Mouse (Mus musculus): ENCODE measurements around the gene Stmnd1. TPM values are rescaled to one million over a fixed set of nuclear protein-coding genes. Genes with fewer than 3 reads are reported as not detected.
A peak's percentile ranks its signal among the peaks of the same experiment; 100 is the strongest.

Stmnd1 gene
- polyA plus RNA-seq, 1 experiment from 2014 or later = not detected

DNA sequence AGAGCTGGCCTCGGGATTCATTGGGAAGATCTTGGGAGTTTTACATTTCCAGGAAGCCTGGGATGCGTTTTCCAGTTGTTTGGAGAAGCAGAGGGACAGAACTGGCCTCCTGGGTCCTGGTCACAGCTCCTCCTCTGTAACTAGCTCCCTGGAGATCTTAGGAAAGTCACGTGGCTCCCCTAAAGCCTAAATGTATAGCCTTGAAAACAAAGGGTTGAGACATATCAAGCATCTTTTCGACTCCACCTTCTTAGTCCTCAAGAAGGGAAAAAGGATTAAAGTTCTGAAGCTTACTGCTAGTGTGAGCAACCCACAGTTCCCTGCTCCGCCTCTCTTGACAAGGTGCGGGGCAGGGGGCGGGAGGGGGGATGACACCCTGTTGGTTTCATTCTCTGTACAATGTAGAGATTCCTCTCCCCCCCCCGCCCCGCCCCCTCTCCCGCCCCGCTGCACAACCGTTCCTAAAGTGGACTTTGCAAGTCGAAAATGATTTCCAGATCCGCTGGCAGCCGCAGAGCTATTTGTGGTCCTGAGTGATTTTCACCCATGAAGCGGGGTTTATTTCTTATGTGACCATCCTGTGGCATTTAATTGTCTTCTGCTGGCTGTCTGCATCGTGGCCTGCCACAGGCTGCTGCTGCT is 589 bp upstream of the Stmnd1 start:
- Histone ChIP-seq H3K4me3 (ENCODE audit: low read depth, low read length) (no peak overlapping the region), H3K9me3 (ENCODE audit: control insufficient read depth, low read length) (no peaks in the 10 kb centered on the region), H3K27me3 (ENCODE audit: control insufficient read depth, insufficient read depth, low read length) (no peaks in the 10 kb centered on the region), H3K4me1 (ENCODE audit: control insufficient read depth, insufficient read depth, low read length) (no peaks in the 10 kb centered on the region), H3K4me2 (ENCODE audit: low read depth) (peak overlapping the region; percentile 19), H3K36me3 (ENCODE audit: control insufficient read depth, insufficient read depth, low read length) (no peaks in the 10 kb centered on the region), H3K9ac (ENCODE audit: low read length) (no peak overlapping the region), H3K27ac (ENCODE audit: low read depth, low read length) (no peak overlapping the region)
- DNase-seq (ENCODE audit: low spot score) = peak; percentile 19
- 17% methylated on average over 17 of the region's 17 CpGs for WGBS
- ATAC-seq (ENCODE audit: insufficient read depth, low FRiP score, low TSS enrichment) = no peak

DNA sequence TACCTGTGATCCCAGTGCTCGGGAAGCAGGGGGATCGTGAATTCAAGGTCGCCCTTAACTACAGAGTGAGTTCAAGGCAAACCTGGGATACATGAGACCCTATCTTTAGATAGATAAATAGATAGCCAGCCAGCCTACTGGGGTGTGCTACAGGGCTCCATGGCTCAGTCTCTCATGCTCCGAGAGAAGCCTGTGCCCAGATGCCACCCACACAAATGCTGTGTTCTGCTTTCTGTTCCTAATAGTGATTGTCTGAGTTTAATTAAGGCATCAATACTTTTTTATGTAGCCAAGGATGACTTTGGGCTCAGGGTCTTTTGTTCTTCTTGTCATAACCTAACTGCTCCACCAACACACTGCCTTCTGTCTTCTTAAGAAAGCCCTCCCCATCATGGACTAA is 2.2 kb downstream of the Stmnd1 start:
- WGBS = 89% methylated on average over 4 of the region's 4 CpGs
- H3K36me3 ChIP-seq (ENCODE audit: control insufficient read depth, insufficient read depth, low read length) = no peaks in the 10 kb centered on the region
- no peak overlapping the region for H3K4me3 ChIP-seq (ENCODE audit: low read depth, low read length)

DNA sequence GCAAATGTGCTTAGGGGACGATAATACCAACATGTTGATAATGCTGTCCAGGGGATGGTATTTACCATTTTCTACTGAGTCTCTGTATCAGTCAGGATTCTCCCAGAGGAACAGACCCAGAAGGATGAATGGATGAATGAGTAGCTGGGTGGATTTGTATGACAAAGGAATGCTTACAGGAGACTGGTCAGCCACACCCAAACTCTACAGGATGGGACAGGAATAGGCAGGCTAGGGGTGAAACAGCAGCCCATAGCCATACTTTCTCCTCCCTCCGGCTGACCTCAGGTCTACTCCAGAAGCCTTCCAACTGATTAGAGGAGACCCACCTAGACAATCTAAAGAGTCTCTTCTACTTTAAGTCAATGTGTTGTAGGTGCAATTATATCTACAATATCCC is 9.0 kb downstream of the Stmnd1 start:
- Histone ChIP-seq H3K27ac (ENCODE audit: low read depth, low read length) (no peak overlapping the region), H3K4me3 (ENCODE audit: low read depth, low read length) (no peak overlapping the region), H3K36me3 (ENCODE audit: control insufficient read depth, insufficient read depth, low read length) (no peaks in the 10 kb centered on the region), H3K9ac (ENCODE audit: low read length) (no peak overlapping the region), H3K27me3 (ENCODE audit: control insufficient read depth, insufficient read depth, low read length) (no peaks in the 10 kb centered on the region), H3K4me2 (ENCODE audit: low read depth) (no peak overlapping the region), H3K9me3 (ENCODE audit: control insufficient read depth, low read length) (no peaks in the 10 kb centered on the region), H3K4me1 (ENCODE audit: control insufficient read depth, insufficient read depth, low read length) (no peaks in the 10 kb centered on the region)
- 89% methylated on average over 2 of the region's 2 CpGs for WGBS
- DNase-seq (ENCODE audit: low spot score) (no peak), ATAC-seq (ENCODE audit: insufficient read depth, low FRiP score, low TSS enrichment) (no peak)

More for the DNA sequence above, 2.2 kb downstream of the Stmnd1 start:
- DNase-seq (ENCODE audit: low spot score) = no peak
- no peak overlapping the region for H3K27ac ChIP-seq (ENCODE audit: low read depth, low read length)
- H3K27me3 ChIP-seq (ENCODE audit: control insufficient read depth, insufficient read depth, low read length) = no peaks in the 10 kb centered on the region
- H3K4me2 ChIP-seq (ENCODE audit: low read depth) = no peak overlapping the region
- H3K4me1 ChIP-seq (ENCODE audit: control insufficient read depth, insufficient read depth, low read length) = no peaks in the 10 kb centered on the region
- ATAC-seq (ENCODE audit: insufficient read depth, low FRiP score, low TSS enrichment) = no peak
- H3K9ac ChIP-seq (ENCODE audit: low read length) = no peak overlapping the region
- no peaks in the 10 kb centered on the region for H3K9me3 ChIP-seq (ENCODE audit: control insufficient read depth, low read length)

DNA sequence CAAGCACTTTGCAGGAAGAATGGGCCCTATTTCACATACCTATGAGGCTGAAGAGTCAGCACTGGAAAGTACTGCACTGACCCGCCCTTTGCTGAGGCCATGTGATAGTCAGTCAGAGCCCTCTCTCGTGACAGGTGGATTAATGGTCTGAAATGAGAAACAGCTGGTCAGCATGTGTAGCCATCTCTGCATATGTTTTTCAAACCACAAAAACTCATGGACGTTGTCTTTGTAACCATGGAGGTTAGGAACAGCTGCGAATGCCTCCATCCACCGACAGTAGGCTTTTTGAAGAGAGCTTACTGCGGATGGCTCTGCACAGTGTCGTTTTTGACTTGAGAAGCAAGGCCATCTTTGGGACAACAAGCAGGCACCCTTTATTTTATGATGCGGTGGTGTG is 14.3 kb downstream of the Stmnd1 start:
- ATAC-seq (ENCODE audit: insufficient read depth, low FRiP score, low TSS enrichment) (no peak), DNase-seq (ENCODE audit: low spot score) (peak; percentile 19)
- Histone ChIP-seq H3K4me1 (ENCODE audit: control insufficient read depth, insufficient read depth, low read length) (no peaks in the 10 kb centered on the region), H3K27me3 (ENCODE audit: control insufficient read depth, insufficient read depth, low read length) (no peaks in the 10 kb centered on the region), H3K27ac (ENCODE audit: low read depth, low read length) (no peak overlapping the region), H3K36me3 (ENCODE audit: control insufficient read depth, insufficient read depth, low read length) (no peaks in the 10 kb centered on the region), H3K4me2 (ENCODE audit: low read depth) (no peak overlapping the region), H3K9ac (ENCODE audit: low read length) (no peak overlapping the region), H3K4me3 (ENCODE audit: low read depth, low read length) (no peak overlapping the region), H3K9me3 (ENCODE audit: control insufficient read depth, low read length) (no peaks in the 10 kb centered on the region)
- 68% methylated on average over 8 of the region's 8 CpGs for WGBS

DNA sequence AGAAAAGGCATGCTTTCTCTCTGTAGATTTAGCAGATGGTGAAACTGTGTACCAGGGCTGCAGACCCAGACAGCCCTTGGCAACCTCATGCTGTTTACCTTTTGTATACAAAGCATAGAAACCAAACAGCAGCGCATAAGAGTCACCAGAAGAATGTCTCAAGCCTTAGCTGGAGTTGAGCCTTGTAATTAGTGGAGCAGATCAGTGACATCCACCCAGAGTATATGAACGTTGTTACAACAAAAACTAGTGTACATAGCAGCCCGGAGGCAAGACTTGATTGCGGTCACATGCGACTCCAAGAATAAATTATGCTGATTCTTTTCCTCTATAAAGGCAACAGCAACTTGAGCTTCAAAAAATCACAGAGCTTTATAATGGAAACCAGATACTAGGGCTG is 14.9 kb downstream of the Stmnd1 start:
- 82% methylated on average over 5 of the region's 5 CpGs for WGBS
- no peaks in the 10 kb centered on the region for H3K27me3 ChIP-seq (ENCODE audit: control insufficient read depth, insufficient read depth, low read length)
- ATAC-seq (ENCODE audit: insufficient read depth, low FRiP score, low TSS enrichment) (no peak), DNase-seq (ENCODE audit: low spot score) (no peak)
- no peaks in the 10 kb centered on the region for H3K9me3 ChIP-seq (ENCODE audit: control insufficient read depth, low read length)
- no peak overlapping the region for H3K4me2 ChIP-seq (ENCODE audit: low read depth)
- no peak overlapping the region for H3K9ac ChIP-seq (ENCODE audit: low read length)
- H3K4me1 ChIP-seq (ENCODE audit: control insufficient read depth, insufficient read depth, low read length) = no peaks in the 10 kb centered on the region
- H3K27ac ChIP-seq (ENCODE audit: low read depth, low read length) = no peak overlapping the region
- no peaks in the 10 kb centered on the region for H3K36me3 ChIP-seq (ENCODE audit: control insufficient read depth, insufficient read depth, low read length)
- H3K4me3 ChIP-seq (ENCODE audit: low read depth, low read length) = no peak overlapping the region

DNA sequence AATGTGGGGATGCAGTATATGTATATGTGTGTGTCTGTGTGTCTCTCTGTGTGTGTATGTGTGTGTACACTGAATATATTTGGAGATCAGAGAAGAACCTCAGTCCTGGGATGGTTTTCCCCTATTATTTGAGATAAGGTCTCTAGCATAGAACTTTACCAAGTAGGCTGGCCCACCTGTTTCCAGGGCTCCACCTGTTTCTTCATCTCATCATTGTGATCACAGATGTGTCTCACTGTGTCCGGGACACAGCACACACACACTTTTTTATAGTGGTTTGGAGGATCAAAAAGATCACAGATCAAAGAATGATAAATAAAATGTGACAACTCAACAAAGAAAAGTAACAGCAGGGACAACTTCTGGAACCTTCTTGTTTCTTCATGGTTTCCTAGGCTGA is 17.0 kb downstream of the Stmnd1 start:
- DNase-seq (ENCODE audit: low spot score) (no peak), ATAC-seq (ENCODE audit: insufficient read depth, low FRiP score, low TSS enrichment) (no peak)
- Histone ChIP-seq H3K4me1 (ENCODE audit: control insufficient read depth, insufficient read depth, low read length) (no peaks in the 10 kb centered on the region), H3K27me3 (ENCODE audit: control insufficient read depth, insufficient read depth, low read length) (no peaks in the 10 kb centered on the region), H3K4me2 (ENCODE audit: low read depth) (no peak overlapping the region), H3K27ac (ENCODE audit: low read depth, low read length) (no peak overlapping the region), H3K9ac (ENCODE audit: low read length) (no peak overlapping the region), H3K36me3 (ENCODE audit: control insufficient read depth, insufficient read depth, low read length) (no peaks in the 10 kb centered on the region), H3K9me3 (ENCODE audit: control insufficient read depth, low read length) (no peaks in the 10 kb centered on the region), H3K4me3 (ENCODE audit: low read depth, low read length) (no peak overlapping the region)
- 70% methylated on average over 1 of the region's 1 CpGs for WGBS

DNA sequence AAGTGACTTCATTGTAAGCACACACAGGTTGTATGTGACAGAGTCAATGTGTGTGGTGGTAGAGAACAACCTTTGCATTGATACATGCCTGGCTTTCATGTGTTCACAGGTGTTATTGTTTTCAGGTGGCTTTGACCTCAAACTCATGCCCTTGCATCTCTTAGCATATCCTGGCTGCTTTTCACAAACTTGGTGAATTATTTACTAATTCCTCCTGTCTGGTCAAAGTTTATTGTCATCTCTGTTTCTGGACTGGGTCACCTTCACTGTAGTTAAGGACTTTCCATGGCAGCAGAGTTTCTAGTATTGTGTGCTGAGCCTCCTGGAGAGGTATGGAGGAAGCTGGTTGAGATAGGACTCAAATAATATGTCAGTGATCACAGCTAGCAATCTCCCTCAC is 20.8 kb downstream of the Stmnd1 start:
- no peak for ATAC-seq (ENCODE audit: insufficient read depth, low FRiP score, low TSS enrichment)

DNA sequence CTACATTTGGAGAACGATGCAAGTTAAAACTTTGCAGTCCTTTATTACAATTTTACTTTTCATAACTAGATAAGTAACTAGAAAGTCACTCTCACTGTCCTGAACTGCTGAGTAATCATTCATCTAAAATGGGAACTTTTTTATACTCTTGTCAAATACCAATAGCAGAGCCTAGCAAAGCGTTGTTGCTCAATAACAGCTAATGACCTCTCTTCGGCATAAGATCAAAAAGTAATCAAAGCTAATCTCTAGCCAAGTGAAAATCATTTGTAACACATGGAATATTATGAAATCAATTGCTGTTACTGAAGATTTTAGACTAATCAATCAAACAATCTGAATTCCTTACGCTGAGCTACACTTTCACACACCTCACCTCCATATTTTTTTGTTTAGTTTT is 24.2 kb downstream of the Stmnd1 start:
- Histone ChIP-seq H3K36me3 (ENCODE audit: control insufficient read depth, insufficient read depth, low read length) (no peaks in the 10 kb centered on the region), H3K9ac (ENCODE audit: low read length) (no peak overlapping the region), H3K9me3 (ENCODE audit: control insufficient read depth, low read length) (no peaks in the 10 kb centered on the region), H3K4me1 (ENCODE audit: control insufficient read depth, insufficient read depth, low read length) (no peaks in the 10 kb centered on the region), H3K4me2 (ENCODE audit: low read depth) (no peak overlapping the region), H3K27me3 (ENCODE audit: control insufficient read depth, insufficient read depth, low read length) (no peaks in the 10 kb centered on the region), H3K4me3 (ENCODE audit: low read depth, low read length) (no peak overlapping the region), H3K27ac (ENCODE audit: low read depth, low read length) (no peak overlapping the region)
- DNase-seq (ENCODE audit: low spot score) (no peak), ATAC-seq (ENCODE audit: insufficient read depth, low FRiP score, low TSS enrichment) (no peak)
- WGBS = 94% methylated on average over 4 of the region's 4 CpGs

More for the DNA sequence above, 20.8 kb downstream of the Stmnd1 start:
- no peak for DNase-seq (ENCODE audit: low spot score)
- Histone ChIP-seq H3K27me3 (ENCODE audit: control insufficient read depth, insufficient read depth, low read length) (no peaks in the 10 kb centered on the region), H3K4me3 (ENCODE audit: low read depth, low read length) (no peak overlapping the region), H3K4me1 (ENCODE audit: control insufficient read depth, insufficient read depth, low read length) (no peaks in the 10 kb centered on the region), H3K36me3 (ENCODE audit: control insufficient read depth, insufficient read depth, low read length) (no peaks in the 10 kb centered on the region), H3K9me3 (ENCODE audit: control insufficient read depth, low read length) (no peaks in the 10 kb centered on the region), H3K9ac (ENCODE audit: low read length) (no peak overlapping the region), H3K27ac (ENCODE audit: low read depth, low read length) (no peak overlapping the region), H3K4me2 (ENCODE audit: low read depth) (no peak overlapping the region)

DNA sequence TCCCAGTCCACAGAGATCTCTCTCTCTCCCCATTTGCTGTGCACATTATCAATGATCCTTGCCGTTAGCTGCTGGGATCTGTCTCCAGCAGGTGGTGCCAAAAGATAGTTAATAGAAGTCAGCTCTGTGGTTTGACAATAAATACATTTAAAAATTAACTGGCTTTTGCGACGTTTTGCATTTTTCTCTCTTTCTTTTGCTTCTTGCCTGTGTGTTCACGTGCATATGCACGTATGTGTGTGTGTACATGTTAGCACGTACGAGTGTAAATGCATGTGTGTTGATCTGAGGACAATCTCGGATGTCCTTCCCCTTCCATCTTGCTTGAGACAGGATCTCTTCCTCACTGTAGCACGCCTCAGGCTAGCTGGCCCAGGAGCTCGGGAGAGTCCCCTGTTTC is 37.3 kb downstream of the Stmnd1 start:
- DNase-seq (ENCODE audit: low spot score) (peak; percentile 46), ATAC-seq (ENCODE audit: insufficient read depth, low FRiP score, low TSS enrichment) (no peak)
- no peak overlapping the region for H3K4me2 ChIP-seq (ENCODE audit: low read depth)
- no peak overlapping the region for H3K4me3 ChIP-seq (ENCODE audit: low read depth, low read length)
- no peaks in the 10 kb centered on the region for H3K36me3 ChIP-seq (ENCODE audit: control insufficient read depth, insufficient read depth, low read length)
- no peaks in the 10 kb centered on the region for H3K27me3 ChIP-seq (ENCODE audit: control insufficient read depth, insufficient read depth, low read length)
- no peaks in the 10 kb centered on the region for H3K9me3 ChIP-seq (ENCODE audit: control insufficient read depth, low read length)
- H3K4me1 ChIP-seq (ENCODE audit: control insufficient read depth, insufficient read depth, low read length) = no peaks in the 10 kb centered on the region
- H3K27ac ChIP-seq (ENCODE audit: low read depth, low read length) = no peak overlapping the region
- no peak overlapping the region for H3K9ac ChIP-seq (ENCODE audit: low read length)
- WGBS = 59% methylated on average over 10 of the region's 10 CpGs
